Mouse (Mus musculus): ENCODE results near the gene Pdc. TPM values are rescaled to one million over a fixed set of nuclear protein-coding genes. Genes with fewer than 3 reads are reported as not detected.
"Not testable (repeated sequence)": the region's sequence is repeated elsewhere in the genome, so short reads cannot be mapped to it uniquely, and the experiment has no call there.

Pdc gene
- not detected in 2 replicates for polyA plus RNA-seq (2016; fragmentation: Nextera tagmentation; extraction: Ambion mirVana)

DNA sequence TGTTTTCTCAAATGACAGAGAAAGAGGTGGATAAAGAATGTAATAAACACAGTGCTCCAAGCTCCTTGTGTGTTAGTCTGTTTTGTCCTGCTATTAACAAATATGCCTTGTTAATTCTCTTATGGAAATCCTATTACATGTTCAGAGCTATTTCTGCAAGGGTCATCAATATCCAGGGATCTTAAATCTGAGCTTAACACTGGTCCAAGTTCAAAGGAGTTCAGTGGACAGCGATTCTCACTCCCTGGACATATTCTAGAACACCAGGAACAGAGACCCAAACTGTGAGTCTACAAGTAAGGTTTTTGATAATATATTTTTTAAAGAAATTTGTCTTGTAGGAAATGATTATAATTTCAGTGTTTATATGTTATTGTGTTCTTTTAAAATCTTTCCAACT lies at the start of gene Pdc:
Gene Pdc (plus strand): TSS at position 213 of the 400 bp plus-strand sequence.
- H3K27ac ChIP-seq, result no peak within 1 kb of the TSS
- WGBS (ENCODE audit: insufficient replicate concordance), result 60% methylated on average over 1 of the region's 1 CpGs
- no peak for ATAC-seq
- H3K27me3 ChIP-seq (replicated peaks), result no peaks in the 10 kb centered on the region
- no peak within 1 kb of the TSS for H3K4me3 ChIP-seq
- H3K4me2 ChIP-seq, result no peak within 1 kb of the TSS
- H3K9ac ChIP-seq, result no peak within 1 kb of the TSS
- no peaks in the 10 kb centered on the region for H3K36me3 ChIP-seq
- no peaks in the 10 kb centered on the region for H3K4me1 ChIP-seq
- no peaks in the 10 kb centered on the region for H3K9me3 ChIP-seq (replicated peaks)

- 65% methylated on average over 3 of the region's 3 CpGs for WGBS (ENCODE audit: insufficient replicate concordance)
- not testable (repeated sequence) for ATAC-seq; H3K27ac ChIP-seq; H3K4me2 ChIP-seq; H3K4me3 ChIP-seq; H3K9ac ChIP-seq; H3K27me3 ChIP-seq (replicated peaks); H3K4me1 ChIP-seq; H3K36me3 ChIP-seq; H3K9me3 ChIP-seq (replicated peaks)
Observed at GRCm38 (mm10) chr1:150294051-150294450, 25.2 kb upstream of the Pdc start.

GRCm38 (mm10) chr1:150307599-150307998 lies 11.6 kb upstream of the Pdc start:
- Histone ChIP-seq H3K9ac (no peak overlapping the region), H3K9me3 (replicated peaks) (no peaks in the 10 kb centered on the region), H3K4me2 (no peak overlapping the region), H3K4me3 (no peak overlapping the region), H3K27me3 (replicated peaks) (no peaks in the 10 kb centered on the region), H3K36me3 (no peaks in the 10 kb centered on the region), H3K4me1 (no peaks in the 10 kb centered on the region), H3K27ac (no peak overlapping the region)
- ATAC-seq, result no peak
- WGBS (ENCODE audit: insufficient replicate concordance), result 39% methylated on average over 1 of the region's 1 CpGs

GRCm38 (mm10) chr1:150335111-150335510 lies 15.9 kb downstream of the Pdc start:
- H3K4me1 ChIP-seq, result no peaks in the 10 kb centered on the region
- H3K4me3 ChIP-seq, result no peak overlapping the region
- no peaks in the 10 kb centered on the region for H3K9me3 ChIP-seq (replicated peaks)
- no peak for ATAC-seq
- H3K36me3 ChIP-seq, result no peaks in the 10 kb centered on the region
- WGBS (ENCODE audit: insufficient replicate concordance), result 41% methylated on average over 2 of the region's 2 CpGs
- H3K9ac ChIP-seq, result no peak overlapping the region
- no peak overlapping the region for H3K4me2 ChIP-seq
- no peaks in the 10 kb centered on the region for H3K27me3 ChIP-seq (replicated peaks)
- H3K27ac ChIP-seq, result no peak overlapping the region

GRCm38 (mm10) chr1:150360864-150361263 lies 41.6 kb downstream of the Pdc start:
- Histone ChIP-seq H3K9ac (no peak overlapping the region), H3K4me1 (no peaks in the 10 kb centered on the region), H3K4me3 (no peak overlapping the region), H3K27ac (no peak overlapping the region), H3K9me3 (replicated peaks) (no peaks in the 10 kb centered on the region), H3K36me3 (peaks cover 42% of the 10 kb centered on the region), H3K4me2 (no peak overlapping the region), H3K27me3 (replicated peaks) (no peaks in the 10 kb centered on the region)
- WGBS (ENCODE audit: insufficient replicate concordance), result 72% methylated on average over 1 of the region's 1 CpGs
- no peak for ATAC-seq

DNA sequence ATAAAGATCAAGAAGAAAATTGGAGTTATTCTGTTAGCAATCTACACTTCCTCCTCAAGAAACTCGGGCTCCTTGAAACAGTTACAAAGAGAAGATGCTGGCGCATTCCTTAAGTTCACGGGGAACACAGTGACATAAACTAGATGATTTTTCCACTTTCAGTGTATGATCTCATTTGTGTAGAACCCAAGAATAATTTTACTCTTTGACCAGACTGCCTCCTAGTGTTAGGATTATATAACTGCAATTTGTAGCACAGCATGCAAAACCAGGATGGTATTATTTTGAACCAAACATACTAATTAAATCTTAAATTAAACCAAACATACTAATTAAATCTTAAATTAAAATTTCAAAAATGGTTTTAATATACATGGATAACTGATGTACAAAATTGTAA lies 53.7 kb downstream of the Pdc start:
- Histone ChIP-seq H3K4me2 (no peak overlapping the region), H3K27ac (no peak overlapping the region), H3K27me3 (replicated peaks) (no peaks in the 10 kb centered on the region), H3K4me1 (no peaks in the 10 kb centered on the region), H3K9me3 (replicated peaks) (no peaks in the 10 kb centered on the region), H3K4me3 (no peak overlapping the region), H3K9ac (no peak overlapping the region), H3K36me3 (peaks cover 44% of the 10 kb centered on the region)
- WGBS (ENCODE audit: insufficient replicate concordance), result 68% methylated on average over 3 of the region's 3 CpGs
- ATAC-seq, result no peak

- no peak overlapping the region for H3K4me3 ChIP-seq
- no peaks in the 10 kb centered on the region for H3K9me3 ChIP-seq (replicated peaks)
- WGBS (ENCODE audit: insufficient replicate concordance), result 72% methylated on average over 2 of the region's 2 CpGs
- ATAC-seq, result no peak
- no peaks in the 10 kb centered on the region for H3K27me3 ChIP-seq (replicated peaks)
- H3K27ac ChIP-seq, result no peak overlapping the region
- H3K36me3 ChIP-seq, result peaks cover 47% of the 10 kb centered on the region
- H3K4me1 ChIP-seq, result no peaks in the 10 kb centered on the region
- H3K4me2 ChIP-seq, result no peak overlapping the region
- H3K9ac ChIP-seq, result no peak overlapping the region
Observed at GRCm38 (mm10) chr1:150374247-150374646, 55.0 kb downstream of the Pdc start.

Other genes with a start within 250 kb of the Pdc start
- gene Ptgs2, start 219.4 kb upstream of the Pdc start, polyA plus RNA-seq (2016; fragmentation: Nextera tagmentation; extraction: Ambion mirVana), result 0.06 and 0.15 TPM in 2 replicates
- 135 and 138 TPM in 2 replicates for gene Tpr, start 73.4 kb downstream of the Pdc start, polyA plus RNA-seq (2016; fragmentation: Nextera tagmentation; extraction: Ambion mirVana)
- gene Odr4, start 73.7 kb downstream of the Pdc start, polyA plus RNA-seq (2016; fragmentation: Nextera tagmentation; extraction: Ambion mirVana), result 18.9 and 21.6 TPM in 2 replicates
- gene Prg4, start 146.7 kb downstream of the Pdc start, polyA plus RNA-seq (2016; fragmentation: Nextera tagmentation; extraction: Ambion mirVana), result 0.39 and 0.77 TPM in 2 replicates